Comparison of ENCODE assay signal across 12 mouse cellular contexts in the genomic region with DNA sequence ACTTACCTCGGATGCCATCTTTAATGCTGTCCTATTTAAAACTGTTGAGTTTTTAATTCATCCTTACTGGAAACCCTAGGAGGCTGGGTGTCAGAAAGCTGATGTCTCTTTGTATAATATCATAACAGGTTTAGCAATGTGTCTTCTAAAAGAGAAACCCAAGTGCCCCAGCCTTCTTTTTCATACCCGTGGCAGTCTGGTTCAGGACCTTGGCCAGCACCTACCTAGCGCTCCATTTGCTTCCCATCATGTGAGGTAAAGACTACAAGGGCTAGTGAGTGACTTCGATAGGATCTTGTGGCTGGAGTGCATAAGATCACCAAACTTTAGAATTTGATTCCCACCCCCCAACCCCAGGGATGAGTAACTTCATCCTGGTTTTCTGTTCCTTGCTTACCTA. TPM values are rescaled to one million over a fixed set of nuclear protein-coding genes. Genes with fewer than 3 reads are reported as not detected.
DNase-seq lines count a peak whose midpoint lies in the region; ATAC-seq and TF ChIP-seq lines count a peak whose summit lies in the region.
"Had no signal": no experiment of that assay in that cellular context is flagged by ENCODE, and none has a peak within 500 bp of the region (broad histone marks: within the 10 kb centered on the region; RNA-seq: fewer than 3 reads in every experiment).

No protein-coding gene starts in this region.

- WGBS in lung, embryonic 14.5 days: 35% methylated on average over 4 of the region's 4 CpGs
- 37% methylated on average over 4 of the region's 4 CpGs for WGBS in lung, adult 2 months
- WGBS in limb, embryonic 11.5 days: 47% methylated on average over 4 of the region's 4 CpGs

- no peak overlapping the region for H3K9ac ChIP-seq in lung, embryonic 14.5 days
- no peak overlapping the region for H3K9ac ChIP-seq in limb, embryonic 11.5 days (ENCODE audit: low read length)
- H3K9ac ChIP-seq: liver, embryonic 13.5 days; neural tube, embryonic 13.5 days had no signal

- TF ChIP-seq CTCF in lung, embryonic 14.5 days (IDR thresholded peaks at IDR 0.05; ENCODE audit: low read depth): no peak
- no peak for TF ChIP-seq CTCF in lung, adult 2 months (IDR thresholded peaks at IDR 0.05; ENCODE audit: insufficient read depth, low read length)

- H3K36me3 ChIP-seq in lung, embryonic 14.5 days (ENCODE audit: insufficient read depth): no peaks in the 10 kb centered on the region
- H3K36me3 ChIP-seq in limb, embryonic 11.5 days (ENCODE audit: control insufficient read depth, insufficient read depth, low read length): no peaks in the 10 kb centered on the region
- H3K36me3 ChIP-seq: liver, embryonic 13.5 days had no signal

- no peak overlapping the region for H3K27ac ChIP-seq in lung, embryonic 14.5 days (ENCODE audit: low read depth)
- H3K27ac ChIP-seq in limb, embryonic 11.5 days (replicated peaks; ENCODE audit: low read depth, low read length): no peak overlapping the region
- H3K27ac ChIP-seq: liver, embryonic 13.5 days; neural tube, embryonic 13.5 days had no signal

- H3K4me2 ChIP-seq in lung, embryonic 14.5 days: no peak overlapping the region
- no peak overlapping the region for H3K4me2 ChIP-seq in limb, embryonic 11.5 days (ENCODE audit: low read depth, severe bottlenecking)
- H3K4me2 ChIP-seq: liver, embryonic 13.5 days; neural tube, embryonic 13.5 days had no signal

- DNase-seq in CD4-positive, CD25-positive, alpha-beta regulatory T cell, adult 2 months (ENCODE audit: low read depth, low spot score): peak; percentile 18
- peak; percentile 81 for DNase-seq in lung, embryonic 14.5 days
- no peak for DNase-seq in lung, adult 2 months
- DNase-seq in WW6 (ENCODE audit: low read depth, low spot score): peak; percentile 14
- peak; percentile 79 for DNase-seq in limb, embryonic 11.5 days (ENCODE audit: low spot score)
- no peak for DNase-seq in gastrocnemius, adult 18-20 months (ENCODE audit: low spot score)
- DNase-seq in frontal cortex, adult 2 months (ENCODE audit: extremely low spot score in 1 of 2, low spot score in 1 of 2): no peak
- DNase-seq: liver, embryonic 13.5 days had no signal

- no peaks in the 10 kb centered on the region for H3K9me3 ChIP-seq in lung, embryonic 14.5 days (ENCODE audit: low read depth, low read length)
- no peaks in the 10 kb centered on the region for H3K9me3 ChIP-seq in limb, embryonic 11.5 days (ENCODE audit: control insufficient read depth, low read length)
- H3K9me3 ChIP-seq: liver, embryonic 13.5 days; neural tube, embryonic 13.5 days had no signal

- no peaks in the 10 kb centered on the region for H3K27me3 ChIP-seq in lung, embryonic 14.5 days (ENCODE audit: insufficient read depth, low read length)
- H3K27me3 ChIP-seq in limb, embryonic 11.5 days (ENCODE audit: control insufficient read depth, insufficient read depth, low read length): no peaks in the 10 kb centered on the region
- H3K27me3 ChIP-seq: liver, embryonic 13.5 days; neural tube, embryonic 13.5 days had no signal

- no peaks in the 10 kb centered on the region for H3K4me1 ChIP-seq in lung, embryonic 14.5 days (ENCODE audit: insufficient read depth)
- H3K4me1 ChIP-seq in lung, adult 2 months (ENCODE audit: control insufficient read depth, insufficient read depth, low read length): no peaks in the 10 kb centered on the region
- no peaks in the 10 kb centered on the region for H3K4me1 ChIP-seq in limb, embryonic 11.5 days (ENCODE audit: control insufficient read depth, insufficient read depth, low read length)
- H3K4me1 ChIP-seq: liver, embryonic 13.5 days; neural tube, embryonic 13.5 days had no signal

- no peak for ATAC-seq in CD4-positive, CD25-positive, alpha-beta regulatory T cell, adult 4 months
- no peak for ATAC-seq in lung, embryonic 14.5 days (ENCODE audit: insufficient read depth)
- no peak for ATAC-seq in limb, embryonic 11.5 days (ENCODE audit: insufficient number of reproducible peaks, low FRiP score, low TSS enrichment, low read depth)
- ATAC-seq: intestine, embryonic 16.5 days had no signal

- no peak overlapping the region for H3K4me3 ChIP-seq in lung, embryonic 14.5 days (ENCODE audit: low read depth, low read length)
- H3K4me3 ChIP-seq in lung, adult 2 months (replicated peaks; ENCODE audit: extremely low read depth, low read depth, low read length): no peak overlapping the region
- no peak overlapping the region for H3K4me3 ChIP-seq in limb, embryonic 11.5 days (ENCODE audit: low read depth, low read length)
- H3K4me3 ChIP-seq: liver, embryonic 13.5 days; neural tube, embryonic 13.5 days had no signal

- no peak for TF ChIP-seq POLR2A in lung, adult 2 months (IDR thresholded peaks at IDR 0.05; ENCODE audit: borderline replicate concordance, extremely low read depth, low read depth, low read length)

RNA-seq across cellular contexts. Expression of gene Meikin, which starts 26.7 kb away (rescaled TPM):
- polyA plus RNA-seq in CD4-positive, CD25-positive, alpha-beta regulatory T cell, adult 4 months (2017; shearing (Covaris generic)): not detected
- polyA plus RNA-seq in lung, embryonic 14.5 days (2014; fragmentation: Nextera tagmentation; extraction: Ambion mirVana): not detected in 2 replicates
- not detected in 2 replicates for polyA plus RNA-seq in lung, adult 2 months (2012; rRNA removed)
- not detected in 2 replicates for polyA plus RNA-seq in limb, embryonic 11.5 days (2014; fragmentation: Nextera tagmentation; extraction: Ambion mirVana)
- not detected for total RNA-seq in gastrocnemius, adult 18-20 months (2021)
- polyA plus RNA-seq in frontal cortex, adult 2 months (2012; rRNA removed): not detected in 2 replicates
- polyA plus RNA-seq: intestine, embryonic 16.5 days; liver, embryonic 13.5 days; neural tube, embryonic 13.5 days; stomach, embryonic 16.5 days had no signal

RNA-seq across cellular contexts. Expression of gene Acsl6, which starts 40.1 kb away (rescaled TPM):
- not detected for polyA plus RNA-seq in CD4-positive, CD25-positive, alpha-beta regulatory T cell, adult 4 months (2017; shearing (Covaris generic))
- polyA plus RNA-seq in lung, embryonic 14.5 days (2014; fragmentation: Nextera tagmentation; extraction: Ambion mirVana): 0.35 and 0.67 TPM in 2 replicates
- 0.17 and 0.50 TPM in 2 replicates for polyA plus RNA-seq in lung, adult 2 months (2012; rRNA removed)
- polyA plus RNA-seq in limb, embryonic 11.5 days (2014; fragmentation: Nextera tagmentation; extraction: Ambion mirVana): 1.5 and 1.7 TPM in 2 replicates
- 10 to 100 TPM; 23.3 to 30.9 TPM for total RNA-seq in gastrocnemius, adult 18-20 months (2021)
- 152 and 160 TPM in 2 replicates for polyA plus RNA-seq in frontal cortex, adult 2 months (2012; rRNA removed)

Comparison
In these comparisons a context has a peak if more than half of its experiments do, and no peak if none do; other contexts are left out.
1. DNase-seq: peak in CD4-positive, CD25-positive, alpha-beta regulatory T cell, adult 2 months (single experiment), lung, embryonic 14.5 days (single experiment), WW6 (single experiment) and limb, embryonic 11.5 days (single experiment); none in lung, adult 2 months (single experiment), gastrocnemius, adult 18-20 months (single experiment) and frontal cortex, adult 2 months (0 of 2).
2. RNA of gene Acsl6, which starts 40.1 kb away (polyA plus RNA-seq): 152 to 160 TPM in frontal cortex, adult 2 months; 1.5 to 1.7 TPM in limb, embryonic 11.5 days, 0.35 to 0.67 TPM in lung, embryonic 14.5 days, 0.17 to 0.50 TPM in lung, adult 2 months and not detected in CD4-positive, CD25-positive, alpha-beta regulatory T cell, adult 4 months; every median in the first group is over 10 times any median in the second.